Mouse (Mus musculus) neutrophil, adult 83 days (primary cell): ENCODE data around the gene Zfp202. TPM values are rescaled to one million over a fixed set of nuclear protein-coding genes. Genes with fewer than 3 reads are reported as not detected.

Source experiments
- total RNA-seq, 2 experiments: library from RNA; stranded (reverse); gene quantifications; one replicate each; pipeline ENCODE4 v1.2.4; 2023

Gene Zfp202
- under 1 TPM; 0.68 to 0.71 TPM for total RNA-seq

DNA sequence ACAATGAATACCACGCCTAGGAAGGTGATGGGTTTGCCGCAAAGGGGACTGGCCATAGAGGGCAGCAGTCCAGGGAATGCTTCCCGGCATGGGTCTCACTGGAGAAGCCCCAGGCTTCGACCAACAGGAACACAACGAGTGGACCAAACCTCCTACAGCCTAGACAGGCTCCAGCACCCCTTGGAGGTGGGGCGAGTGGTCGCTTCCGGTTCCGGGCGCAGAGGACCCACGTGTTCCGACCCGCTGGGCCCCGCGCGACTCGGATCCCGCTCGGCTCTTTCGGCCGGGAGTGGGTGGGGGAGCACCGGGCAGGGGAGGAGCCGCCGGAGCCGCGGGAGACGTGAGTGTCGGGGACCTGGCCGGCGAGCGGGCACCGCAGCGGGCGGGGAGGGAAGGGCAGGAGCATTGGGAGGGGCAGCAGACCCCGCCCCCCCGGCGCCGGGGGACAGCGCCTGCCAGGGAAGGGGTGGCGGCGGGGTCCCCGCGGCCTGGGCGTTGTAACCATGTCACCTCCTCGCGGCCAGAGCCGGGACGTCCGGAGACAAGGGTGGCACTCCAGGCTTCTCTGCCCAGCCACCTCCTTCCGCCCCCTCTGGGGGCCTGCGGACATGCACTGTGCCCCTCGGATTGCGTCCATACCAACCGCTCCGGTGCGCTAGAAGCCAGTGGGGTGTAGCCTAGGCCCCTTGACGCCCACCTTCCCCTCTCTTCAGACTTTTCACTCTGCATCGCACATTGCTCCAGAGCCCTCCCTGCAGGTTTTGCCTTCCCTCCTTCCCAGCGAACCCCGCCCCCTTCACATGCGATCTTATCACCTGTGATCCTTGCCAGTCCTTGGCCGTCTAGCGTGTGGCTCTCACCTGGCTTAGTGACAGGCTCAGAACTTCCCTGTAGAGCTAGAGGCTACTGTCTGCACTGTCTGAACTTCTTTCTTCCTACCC is at the start of gene Zfp202:
Gene Zfp202 (plus strand): TSS at position 219 of the 941 bp plus-strand sequence.

DNA sequence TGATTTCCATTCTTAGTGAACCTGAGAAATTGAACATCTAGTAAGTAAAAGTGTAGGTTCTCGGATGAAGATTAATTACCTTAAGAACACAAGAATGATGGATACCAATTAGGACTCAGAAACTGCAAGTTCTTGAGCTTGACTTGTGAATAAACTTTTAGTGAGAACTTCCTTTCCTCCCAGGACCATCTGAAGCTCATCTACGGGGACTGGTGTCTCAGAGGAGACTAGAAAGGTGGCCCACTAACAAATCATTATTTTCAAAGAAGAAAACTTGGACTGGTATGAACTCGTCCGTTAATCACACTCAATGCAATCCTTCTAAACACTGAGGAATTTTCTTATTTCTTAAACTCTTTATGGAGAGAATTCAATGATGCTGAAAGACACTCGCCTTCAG is 11.5 kb upstream of the Zfp202 start, which contains the start of gene Olfr986:
Gene Olfr986 (plus strand): TSS at position 301 of the 400 bp plus-strand sequence.

Other genes starting within 250 kb of the Zfp202 start
- gene Olfr975, start 240.3 kb upstream of the Zfp202 start, total RNA-seq, result not detected
- not detected for gene Olfr976, start 231.2 kb upstream of the Zfp202 start, total RNA-seq
- gene Olfr978, start 200.2 kb upstream of the Zfp202 start, total RNA-seq, result not detected
- gene Olfr979, start 188.9 kb upstream of the Zfp202 start, total RNA-seq, result not detected
- gene Olfr980, start 182.7 kb upstream of the Zfp202 start, total RNA-seq, result not detected
- not detected for gene Olfr981, start 170.9 kb upstream of the Zfp202 start, total RNA-seq
- not detected for gene Olfr982, start 118.5 kb upstream of the Zfp202 start, total RNA-seq
- not detected for gene Olfr983, start 98.7 kb upstream of the Zfp202 start, total RNA-seq
- under 1 TPM in 1 of 2 experiments, not detected in 1; 0.13 TPM for gene Olfr984, start 78.1 kb upstream of the Zfp202 start, total RNA-seq
- not detected for gene Olfr985, start 62.1 kb upstream of the Zfp202 start, total RNA-seq
- gene Tmem225, start 44.2 kb upstream of the Zfp202 start, total RNA-seq, result not detected
- gene Olfr986, start 11.4 kb upstream of the Zfp202 start, total RNA-seq, result not detected
- gene Scn3b, start 76.9 kb downstream of the Zfp202 start, total RNA-seq, result not detected